Mouse (Mus musculus): ENCODE results near the gene Olfr1156. TPM values are rescaled to one million over a fixed set of nuclear protein-coding genes. Genes with fewer than 3 reads are reported as not detected.

The Olfr1156 gene
- total RNA-seq (2021): under 1 TPM in 1 of 2 experiments, not detected in 1; 0.14 TPM

DNA sequence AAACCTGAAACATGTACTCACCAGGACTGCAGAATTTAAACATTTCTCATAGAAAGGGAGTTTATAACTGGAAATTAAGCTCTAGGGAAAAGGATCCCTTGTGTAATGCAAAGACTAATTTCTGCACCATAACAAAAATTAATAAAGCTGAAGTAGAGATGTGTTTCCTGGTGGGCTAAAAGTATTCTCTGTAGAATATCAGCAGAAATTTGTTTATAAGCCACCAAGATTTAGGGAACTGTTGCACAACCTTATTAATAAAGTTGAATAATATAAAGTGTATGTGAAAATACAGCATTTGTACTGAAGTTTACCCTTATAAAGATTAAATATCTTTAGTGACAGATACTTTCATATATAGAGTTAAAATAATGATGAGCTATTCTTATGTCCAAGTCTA, at the start of gene Olfr1156:
Olfr1156 (minus strand) TSS at position 101 of the 400 bp plus-strand sequence.
- intact Hi-C loops (cut with DNase I): no loop called here
- no peak for DNase-seq

DNA sequence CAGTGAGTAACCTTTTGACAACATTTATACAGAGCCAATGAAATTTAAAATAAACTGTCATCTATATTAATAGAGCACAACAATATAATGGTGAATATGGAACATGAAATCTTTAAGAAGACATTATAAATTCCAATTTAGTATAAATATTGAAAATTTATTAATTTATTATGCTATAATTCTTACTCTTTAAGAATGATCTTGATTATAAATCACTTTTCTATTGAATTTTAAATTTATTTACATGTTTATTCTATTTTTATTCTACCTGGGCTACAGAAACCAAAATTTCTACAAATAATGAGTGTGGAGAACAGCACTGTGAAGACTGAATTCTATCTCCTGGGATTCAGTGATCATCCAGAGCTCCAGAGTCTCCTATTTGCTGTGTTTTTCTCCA, 36.9 kb upstream of the Olfr1156 start, which contains the start of gene Olfr1158:
Olfr1158 (plus strand) TSS at position 301 of the 400 bp plus-strand sequence.
- DNase-seq: no peak
- intact Hi-C loops (cut with DNase I): no loop called here

DNA sequence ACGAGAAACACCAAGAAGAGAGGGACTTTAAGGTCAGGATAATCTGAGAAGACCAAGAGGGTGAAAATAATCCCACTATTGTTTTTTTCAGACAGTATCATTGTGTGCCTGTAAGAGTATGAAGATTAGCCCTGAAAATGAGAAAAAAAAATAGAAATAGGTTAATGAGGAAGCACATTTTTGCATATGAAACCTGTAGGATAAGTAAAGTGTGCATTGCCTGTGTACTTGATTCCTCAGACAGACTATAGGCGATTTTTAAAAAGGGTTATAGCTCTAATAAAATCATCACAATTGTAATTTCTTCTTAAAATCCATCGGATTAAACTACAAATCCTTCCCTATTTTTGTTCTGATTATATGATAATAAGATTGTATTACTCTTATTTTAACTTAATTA, 21.7 kb upstream of the Olfr1156 start, which contains the start of gene Olfr74:
Olfr74 (minus strand) TSS at position 101 of the 400 bp plus-strand sequence.
- DNase-seq: no peak
- intact Hi-C loops (cut with DNase I): no loop called here

DNA sequence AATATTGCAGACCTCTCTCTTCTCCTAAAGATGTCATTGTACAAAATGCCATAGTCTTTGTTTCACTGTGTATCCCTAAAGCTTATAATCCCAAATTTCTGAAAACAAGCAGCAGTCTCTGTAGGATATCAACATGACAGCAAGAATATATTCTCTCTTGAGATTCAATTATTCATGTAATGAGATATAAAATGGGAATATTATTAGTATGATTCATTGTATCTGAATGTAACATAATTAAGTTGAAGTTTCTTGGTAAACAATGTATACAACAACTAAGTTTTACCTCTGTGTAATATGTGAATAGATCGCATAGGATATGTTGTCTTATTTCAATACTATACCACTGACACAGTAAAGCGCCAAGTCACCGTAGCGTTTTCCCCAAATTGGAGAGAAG, 15.3 kb upstream of the Olfr1156 start, which contains the start of gene Olfr1157:
Olfr1157 (minus strand) TSS at position 101 of the 400 bp plus-strand sequence.
- intact Hi-C loops (cut with DNase I): no loop called here
- DNase-seq: no peak

DNA sequence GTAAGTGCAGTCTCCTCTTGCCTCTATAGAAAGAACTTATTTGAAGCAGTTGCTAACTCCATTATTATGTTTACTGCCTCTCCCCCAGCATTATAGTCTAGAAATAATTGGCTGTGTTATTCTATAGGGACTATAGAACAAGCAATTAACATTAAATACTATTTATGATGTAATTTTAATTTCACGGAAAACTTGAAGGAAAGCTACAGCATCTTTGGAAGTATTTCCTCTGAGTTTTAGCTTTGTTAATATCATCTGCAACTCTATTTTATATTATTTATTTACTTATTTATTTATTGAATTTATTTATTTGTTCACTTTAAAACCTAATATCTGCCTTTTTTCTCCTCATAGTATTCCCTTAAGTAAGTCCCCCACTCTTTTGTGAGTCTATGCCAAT, 7.9 kb downstream of the Olfr1156 start, which contains the start of gene Olfr1155:
Olfr1155 (minus strand) TSS at position 101 of the 400 bp plus-strand sequence.
- DNase-seq: no peak
- intact Hi-C loops (cut with DNase I): no loop called here

DNA sequence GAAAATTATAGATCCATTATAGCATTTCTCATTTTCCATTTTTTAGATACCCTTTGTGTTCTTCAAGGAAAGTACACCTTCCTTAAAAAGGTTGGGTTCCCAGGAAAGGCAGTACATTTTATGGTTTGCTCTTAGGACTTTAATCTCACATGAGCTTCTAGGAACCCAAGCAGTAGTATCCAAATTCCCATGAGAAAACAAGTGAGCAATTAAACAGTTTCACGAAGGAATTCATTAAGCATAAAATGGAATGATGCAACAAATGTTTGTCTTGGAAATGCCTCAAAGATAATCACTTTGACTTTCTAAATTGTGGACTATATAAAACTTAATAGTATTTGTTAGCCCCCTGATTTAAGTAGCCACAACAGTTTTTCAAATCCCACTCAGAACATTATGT, 47.8 kb downstream of the Olfr1156 start, which contains the start of gene Olfr1154:
Olfr1154 (minus strand) TSS at position 101 of the 400 bp plus-strand sequence.
- no peak for DNase-seq
- intact Hi-C loops (cut with DNase I): no loop called here

Other genes with a start within 250 kb of the Olfr1156 start
- gene Olfr1137, start 239.9 kb downstream of the Olfr1156 start, total RNA-seq (2021): not detected
- gene Olfr1138, start 213.1 kb downstream of the Olfr1156 start, total RNA-seq (2021): not detected
- not detected for gene Olfr1140, start 209.3 kb downstream of the Olfr1156 start, total RNA-seq (2021)
- gene Olfr1141, start 199.1 kb downstream of the Olfr1156 start, total RNA-seq (2021): not detected
- not detected for gene Olfr152, start 173.6 kb downstream of the Olfr1156 start, total RNA-seq (2021)
- not detected for gene Olfr1143, start 152.5 kb downstream of the Olfr1156 start, total RNA-seq (2021)
- not detected for gene Olfr1145, start 143.3 kb downstream of the Olfr1156 start, total RNA-seq (2021)
- gene Olfr1148, start 122.6 kb downstream of the Olfr1156 start, total RNA-seq (2021): not detected
- not detected for gene Olfr1150-ps1, start 109.1 kb downstream of the Olfr1156 start, total RNA-seq (2021)
- not detected for gene Olfr1151, start 97.2 kb downstream of the Olfr1156 start, total RNA-seq (2021)
- not detected for gene Olfr1152, start 86.6 kb downstream of the Olfr1156 start, total RNA-seq (2021)
- not detected for gene Olfr1153, start 58.1 kb downstream of the Olfr1156 start, total RNA-seq (2021)
- gene Olfr1154, start 47.9 kb downstream of the Olfr1156 start, total RNA-seq (2021): not detected
- gene Olfr1155, start 8.0 kb downstream of the Olfr1156 start, total RNA-seq (2021): not detected
- gene Olfr1157, start 15.2 kb upstream of the Olfr1156 start, total RNA-seq (2021): not detected
- gene Olfr74, start 21.6 kb upstream of the Olfr1156 start, total RNA-seq (2021): not detected
- not detected for gene Olfr1158, start 37.0 kb upstream of the Olfr1156 start, total RNA-seq (2021)
- not detected for gene Olfr1160, start 55.2 kb upstream of the Olfr1156 start, total RNA-seq (2021)
- not detected for gene Olfr1161, start 69.7 kb upstream of the Olfr1156 start, total RNA-seq (2021)
- not detected for gene Olfr73, start 84.6 kb upstream of the Olfr1156 start, total RNA-seq (2021)
- not detected for gene Olfr1162, start 98.0 kb upstream of the Olfr1156 start, total RNA-seq (2021)
- gene Olfr1163, start 118.7 kb upstream of the Olfr1156 start, total RNA-seq (2021): not detected
- gene Olfr1164, start 140.9 kb upstream of the Olfr1156 start, total RNA-seq (2021): not detected
- not detected for gene Olfr1166, start 175.2 kb upstream of the Olfr1156 start, total RNA-seq (2021)
- gene Olfr1167, start 202.1 kb upstream of the Olfr1156 start, total RNA-seq (2021): not detected
- gene Olfr1168, start 228.8 kb upstream of the Olfr1156 start, total RNA-seq (2021): not detected

All from left cerebral cortex, postnatal 4 days (tissue).